Mouse (Mus musculus) thymus, adult 18-20 months (tissue): ENCODE measurements around the gene Hcst.
A peak's percentile ranks its signal among the peaks of the same experiment; 100 is the strongest.

ENCODE experiments used
- DNase-seq, 2 experiments: peaks; one replicate each; pipeline ENCODE4 v3.0.0; 2022; ENCODE audit warnings: mixed read lengths in 2 of 2

Gene Hcst

GRCm38 (mm10) chr7:30431793-30432192 lies 12.1 kb upstream of the Hcst start:
- DNase-seq, result peak; percentile 36 to 58

DNA sequence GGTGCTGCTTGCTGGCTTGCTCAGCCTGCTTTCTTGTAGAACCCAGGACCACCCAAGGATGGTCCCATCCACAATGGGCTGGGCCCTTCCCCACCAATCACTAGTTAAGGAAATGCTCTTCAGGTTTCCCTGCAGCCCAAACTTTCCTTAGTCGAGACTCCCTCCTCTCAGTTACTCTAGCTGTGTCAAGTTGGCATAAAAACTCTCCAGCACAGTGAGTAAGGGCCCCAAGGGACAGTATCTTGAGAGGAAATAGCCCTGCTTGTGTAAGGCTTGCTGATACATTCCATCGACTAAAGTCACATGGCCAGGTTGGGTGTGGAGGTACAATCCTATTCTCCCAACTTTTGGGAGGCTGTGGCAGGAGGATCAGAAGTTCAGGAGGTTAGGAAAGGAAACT lies 10.5 kb upstream of the Hcst start:
- DNase-seq, result no peak

GRCm38 (mm10) chr7:30429327-30429726 lies 9.7 kb upstream of the Hcst start:
- no peak for DNase-seq

GRCm38 (mm10) chr7:30423071-30423641 lies 3.5 kb upstream of the Hcst start:
- DNase-seq, result peak; percentile 68 to 75

GRCm38 (mm10) chr7:30422560-30422959 lies 2.9 kb upstream of the Hcst start:
- no peak for DNase-seq

GRCm38 (mm10) chr7:30421890-30422435 lies 2.3 kb upstream of the Hcst start:
- DNase-seq, result peak; percentile 91 to 94

DNA sequence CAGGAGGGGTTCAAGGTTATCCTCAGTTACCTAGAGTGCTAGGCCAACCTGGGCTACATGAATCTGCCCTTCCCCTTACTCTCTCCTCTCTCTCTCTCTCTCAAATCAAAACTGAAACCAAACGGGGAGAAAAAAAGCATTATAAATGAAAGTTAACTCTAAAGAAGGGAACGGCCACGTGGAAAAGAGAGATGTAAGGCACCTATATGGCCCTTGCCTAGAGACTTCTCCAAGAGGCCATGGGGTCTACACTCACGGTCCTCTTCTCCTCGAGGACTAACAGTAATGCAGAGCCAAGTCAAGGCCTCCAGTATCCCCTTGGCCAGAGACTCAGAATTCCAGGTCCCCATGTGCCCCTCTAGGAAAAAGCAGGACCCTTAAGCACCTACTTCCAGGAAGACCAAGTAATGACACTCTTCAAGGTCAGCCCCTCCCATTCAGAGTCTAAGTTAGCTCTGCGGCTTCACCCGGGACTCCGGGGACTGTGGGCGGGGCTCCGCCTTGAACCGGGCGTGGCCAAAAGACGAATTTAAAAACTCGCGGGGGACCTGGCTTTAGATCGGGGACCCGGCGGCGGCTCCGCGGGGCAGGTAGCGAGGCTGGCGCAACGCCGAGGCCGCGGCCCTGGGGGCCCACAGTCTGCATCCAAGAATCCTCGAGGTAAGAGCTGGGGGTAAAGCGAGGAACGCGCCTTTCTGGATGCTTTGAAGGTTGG lies 1.7 kb upstream of the Hcst start, which contains the start of gene Nfkbid:
TSS of gene Nfkbid (plus strand) at position 558 of the 715 bp plus-strand sequence.
- peak; percentile 82 to 90 for DNase-seq

DNA sequence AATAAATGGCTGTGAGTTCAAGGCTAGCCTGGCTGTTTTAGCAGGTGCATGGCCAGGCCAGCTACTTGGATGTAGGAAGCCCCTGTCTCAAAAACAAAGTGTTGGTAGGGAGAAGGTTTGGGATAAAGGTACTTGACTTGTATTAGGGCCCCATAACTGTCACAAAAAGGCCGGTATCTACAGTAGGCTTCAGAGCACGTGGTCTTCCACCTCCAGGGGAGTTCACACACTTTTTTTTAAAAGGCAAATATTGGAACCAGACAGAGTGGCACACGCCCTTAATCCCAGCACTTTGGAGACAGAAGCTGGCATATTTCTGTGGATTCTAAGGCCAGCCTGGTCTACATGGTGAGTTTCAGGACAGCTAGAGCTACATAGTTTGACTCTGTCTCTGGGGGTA lies 1.0 kb upstream of the Hcst start:
- DNase-seq, result no peak

- peak in 1 of 2 experiments; percentile 60 for DNase-seq
These were observed 1.8 kb downstream of the Hcst start for GRCm38 (mm10) chr7:30417856-30418255.

DNA sequence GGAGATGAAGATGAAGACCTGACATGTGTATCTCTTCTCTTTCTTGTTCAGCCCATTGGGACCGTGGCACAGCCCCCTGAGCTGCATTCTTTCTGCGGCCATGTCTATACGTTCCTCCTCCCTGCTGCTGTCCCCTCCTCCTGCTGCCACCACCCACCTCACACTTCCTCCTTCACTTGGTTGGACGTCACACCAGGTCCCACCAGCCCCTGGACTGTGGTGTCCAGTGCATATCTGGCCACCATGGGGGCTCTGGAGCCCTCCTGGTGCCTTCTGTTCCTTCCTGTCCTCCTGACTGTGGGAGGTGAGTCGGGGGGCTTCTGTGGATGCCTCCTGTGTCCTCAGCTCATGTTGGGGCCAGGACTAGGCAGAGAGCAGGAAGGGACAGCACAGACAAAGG lies 6.1 kb downstream of the Hcst start, which contains the start of gene Tyrobp:
TSS of gene Tyrobp (plus strand) at position 165 of the 400 bp plus-strand sequence.
- DNase-seq, result no peak

DNA sequence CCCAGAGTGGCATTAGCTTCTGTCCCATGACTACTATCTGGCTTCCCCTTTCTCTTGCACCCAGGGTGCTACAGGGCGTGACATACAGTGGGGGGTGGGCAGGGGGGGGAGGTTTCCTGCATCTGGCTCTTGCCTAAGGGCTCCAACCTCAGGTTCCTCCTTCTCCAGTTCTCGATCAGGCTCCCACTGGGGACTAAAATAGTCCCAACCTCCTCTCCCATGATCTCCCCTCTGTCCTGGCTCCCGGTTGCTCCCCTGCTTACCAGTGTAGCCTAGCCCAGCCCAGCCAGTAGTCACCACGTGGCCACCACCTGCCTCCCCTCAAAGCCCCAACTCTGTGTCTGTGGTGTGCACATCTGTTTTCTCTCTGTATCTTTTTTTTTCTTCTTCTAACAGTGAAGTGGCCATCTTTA lies 6.9 kb downstream of the Hcst start:
- peak in 1 of 2 experiments; percentile 59 for DNase-seq

DNA sequence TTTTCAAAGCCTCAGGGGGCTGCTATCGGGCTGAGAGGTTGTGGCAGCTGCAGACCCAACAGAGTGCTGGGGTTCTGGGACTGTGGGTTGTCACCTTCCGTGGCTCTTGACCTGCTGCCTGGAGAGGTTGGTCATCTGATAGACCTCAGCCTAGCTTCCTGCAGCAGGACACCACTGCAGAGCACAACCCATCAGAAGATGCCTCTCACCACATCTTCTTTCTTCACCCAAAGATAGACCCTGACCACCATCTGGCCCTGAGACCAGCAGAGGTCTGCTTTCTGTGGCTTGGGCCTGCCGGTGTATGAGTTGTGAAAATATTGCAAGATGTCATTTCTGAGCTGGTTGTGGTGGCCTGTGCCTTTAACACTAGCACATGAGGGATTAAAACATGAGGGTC lies 8.6 kb downstream of the Hcst start:
- no peak for DNase-seq

DNA sequence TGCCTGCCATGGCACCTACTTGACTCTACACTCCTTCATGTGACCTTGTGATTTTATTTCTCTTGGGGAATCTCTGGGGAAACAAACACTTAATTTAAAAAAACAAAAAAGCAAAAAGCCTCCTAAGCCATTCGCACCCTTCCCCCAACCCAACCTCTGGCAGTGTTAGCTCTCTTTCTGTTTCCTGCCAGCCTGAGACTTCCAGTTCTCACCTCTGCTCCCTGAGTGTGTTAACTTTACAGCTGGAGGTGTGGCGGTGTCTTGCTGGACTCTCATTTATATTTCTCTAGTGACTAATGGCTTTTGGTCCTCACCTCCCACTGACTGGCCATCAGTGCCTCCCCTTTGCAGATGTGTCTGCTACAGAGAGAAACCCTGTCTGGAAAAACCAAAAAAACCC lies 9.9 kb downstream of the Hcst start:
- DNase-seq, result no peak

GRCm38 (mm10) chr7:30408639-30409038 lies 11.0 kb downstream of the Hcst start:
- DNase-seq, result no peak

DNA sequence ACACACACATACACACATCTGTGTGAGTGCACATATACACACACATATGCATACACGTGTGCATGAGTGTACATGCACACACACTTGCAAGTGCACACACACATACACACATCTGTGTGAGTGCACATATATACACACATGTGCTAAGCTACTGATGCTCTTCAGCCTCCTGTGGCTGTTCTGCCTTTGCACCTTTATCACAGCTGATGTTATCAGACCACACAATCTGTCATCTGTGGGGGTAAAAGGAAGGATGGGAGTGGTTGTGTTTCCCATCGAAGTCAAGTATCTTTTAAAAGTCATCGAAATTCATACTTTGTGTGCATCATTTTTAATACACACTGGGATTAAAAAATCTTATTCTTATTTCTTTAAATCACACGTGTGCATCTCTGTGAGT lies 17.3 kb downstream of the Hcst start:
- DNase-seq, result no peak

- DNase-seq, result no peak
These were observed 20.0 kb downstream of the Hcst start for GRCm38 (mm10) chr7:30399671-30400070.

- no peak for DNase-seq
These were observed 24.8 kb downstream of the Hcst start for GRCm38 (mm10) chr7:30394871-30395270.

DNA sequence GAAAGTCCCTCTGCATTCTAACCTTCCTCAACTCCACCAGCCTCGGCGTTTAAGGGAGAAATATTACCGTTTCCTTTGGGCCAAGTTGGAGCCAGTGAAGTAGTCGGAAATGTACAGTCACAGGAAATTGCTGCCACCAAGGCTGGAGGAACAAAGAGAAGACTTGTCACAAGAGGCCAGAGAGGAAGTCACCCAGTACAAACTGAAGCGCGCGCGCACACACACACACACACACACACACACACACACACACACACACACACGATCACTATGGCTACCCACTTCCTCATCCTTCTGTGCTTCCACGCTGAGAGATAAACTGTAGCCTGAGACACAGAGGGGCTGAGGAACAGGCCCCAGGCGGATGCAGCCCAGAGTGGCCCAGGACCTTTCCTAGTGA lies 25.3 kb downstream of the Hcst start:
- peak; percentile 56 to 80 for DNase-seq

- peak; percentile 9 to 18 for DNase-seq
These were observed 26.0 kb downstream of the Hcst start for GRCm38 (mm10) chr7:30393631-30394030.

- no peak for DNase-seq
These were observed 26.7 kb downstream of the Hcst start for GRCm38 (mm10) chr7:30392746-30393520.

DNA sequence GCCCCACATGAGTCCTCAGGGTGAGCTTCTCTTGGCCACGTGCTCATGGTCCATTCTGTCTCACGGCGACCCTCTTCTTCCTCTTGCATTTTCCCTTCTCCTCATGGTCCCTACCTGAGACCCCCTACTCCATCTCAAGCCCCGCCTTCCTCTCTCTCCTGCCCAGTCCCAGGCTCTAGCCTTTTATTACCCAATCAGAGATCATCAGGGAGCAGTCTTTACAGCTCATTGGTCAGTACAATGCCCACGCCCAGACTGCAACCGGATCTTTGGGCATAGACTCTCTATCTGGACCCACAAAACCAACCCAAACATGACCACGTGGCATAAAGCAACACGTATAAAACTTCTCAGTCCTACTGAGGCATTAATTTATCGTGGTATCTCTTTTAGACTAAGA lies 35.5 kb downstream of the Hcst start:
- DNase-seq, result no peak

- no peak for DNase-seq
These were observed 39.6 kb downstream of the Hcst start for GRCm38 (mm10) chr7:30380061-30380460.

- peak; percentile 86 to 93 for DNase-seq
These were observed 46.1 kb downstream of the Hcst start for GRCm38 (mm10) chr7:30373501-30373962.
